Comparison of ENCODE assay signal across 8 mouse cellular contexts in the genomic region with DNA sequence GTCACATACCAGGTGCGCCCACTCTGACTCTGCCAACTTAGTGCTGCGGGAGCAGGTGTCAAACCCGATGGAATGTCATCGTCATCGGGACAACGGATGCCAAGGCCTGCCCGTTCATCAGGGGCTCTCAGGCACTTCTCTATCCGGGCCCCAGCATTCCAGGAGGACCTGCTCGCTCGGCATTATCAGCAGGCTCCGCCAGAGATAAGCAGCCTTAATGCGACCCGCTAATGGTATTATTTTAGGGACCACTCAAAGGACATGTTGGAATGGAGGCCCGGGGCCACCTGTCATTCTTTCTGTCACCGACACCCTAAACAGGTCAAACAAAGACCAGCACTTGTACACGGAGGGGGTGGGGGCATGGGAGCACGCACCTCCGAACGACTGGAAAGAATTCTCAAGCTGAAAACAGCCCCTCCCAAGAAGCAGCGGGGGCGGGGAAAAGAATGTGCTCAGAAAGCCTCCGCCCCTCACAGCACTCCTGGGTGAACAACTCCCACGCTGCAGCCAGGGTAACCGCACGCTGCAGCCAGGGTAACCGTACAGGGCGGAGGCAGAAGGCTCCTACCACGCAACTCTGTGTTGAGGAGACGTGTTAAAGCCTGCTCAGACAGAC.
DNase-seq lines count a peak whose midpoint lies in the region; ATAC-seq lines count a peak whose summit lies in the region.

No protein-coding gene starts in this region.

- peak overlapping the region; percentile 65; the same call in 1 of the 2 replicates for H3K9ac ChIP-seq in heart, embryonic 13.5 days
- peak overlapping the region; percentile 29 for H3K9ac ChIP-seq in kidney, embryonic 16.5 days (replicated peaks; ENCODE audit: low read length)
- H3K9ac ChIP-seq in neural tube, embryonic 15.5 days (replicated peaks), result no peak overlapping the region

- peak overlapping the region; percentile 35; the same call in 1 of the 2 replicates for H3K4me3 ChIP-seq in embryonic facial prominence, embryonic 10.5 days
- peak overlapping the region; percentile 19 for H3K4me3 ChIP-seq in heart, embryonic 13.5 days
- peak overlapping the region; percentile 27; the same call in 1 of the 2 replicates for H3K4me3 ChIP-seq in kidney, embryonic 16.5 days (ENCODE audit: low read length)
- no peak overlapping the region for H3K4me3 ChIP-seq in neural tube, embryonic 15.5 days (replicated peaks)

- 39% methylated on average over 29 of the region's 29 CpGs for WGBS in embryonic facial prominence, embryonic 10.5 days
- WGBS in heart, embryonic 13.5 days, result 3% methylated on average over 29 of the region's 29 CpGs
- 18% methylated on average over 29 of the region's 29 CpGs for WGBS in kidney, embryonic 16.5 days
- 44% methylated on average over 29 of the region's 29 CpGs for WGBS in neural tube, embryonic 15.5 days

- H3K36me3 ChIP-seq in embryonic facial prominence, embryonic 10.5 days (replicated peaks), result 0 out of 2 replicates have a peak, but pooled peaks cover 6% of the 10 kb centered on the region
- no peaks in the 10 kb centered on the region for H3K36me3 ChIP-seq in heart, embryonic 13.5 days
- no peaks in the 10 kb centered on the region for H3K36me3 ChIP-seq in kidney, embryonic 16.5 days (ENCODE audit: insufficient read depth, low read length)
- H3K36me3 ChIP-seq in neural tube, embryonic 15.5 days, result no peaks in the 10 kb centered on the region

- H3K4me1 ChIP-seq in embryonic facial prominence, embryonic 10.5 days, result peaks cover 40% of the 10 kb centered on the region
- H3K4me1 ChIP-seq in heart, embryonic 13.5 days, result peaks cover 82% of the 10 kb centered on the region
- H3K4me1 ChIP-seq in kidney, embryonic 16.5 days (ENCODE audit: insufficient read depth, low read length), result peaks cover 27% of the 10 kb centered on the region
- peaks cover 17% of the 10 kb centered on the region for H3K4me1 ChIP-seq in neural tube, embryonic 15.5 days

- peaks cover 19% of the 10 kb centered on the region; the same call in 1 of the 2 replicates for H3K27me3 ChIP-seq in embryonic facial prominence, embryonic 10.5 days (replicated peaks; ENCODE audit: low read depth, poor library complexity, severe bottlenecking)
- H3K27me3 ChIP-seq in heart, embryonic 13.5 days (replicated peaks), result 0 out of 2 replicates have a peak, but pooled peaks cover 4% of the 10 kb centered on the region
- H3K27me3 ChIP-seq in kidney, embryonic 16.5 days (ENCODE audit: insufficient read depth, low read length), result no peaks in the 10 kb centered on the region
- H3K27me3 ChIP-seq in neural tube, embryonic 15.5 days (replicated peaks), result 0 out of 2 replicates have a peak, but pooled peaks cover 2% of the 10 kb centered on the region

- H3K27ac ChIP-seq in embryonic facial prominence, embryonic 10.5 days (replicated peaks), result peak overlapping the region; percentile 51; the same call in 1 of the 2 replicates
- peak overlapping the region; percentile 93 for H3K27ac ChIP-seq in heart, embryonic 13.5 days (replicated peaks)
- H3K27ac ChIP-seq in kidney, embryonic 16.5 days (ENCODE audit: low read length), result peak overlapping the region; percentile 65
- H3K27ac ChIP-seq in neural tube, embryonic 15.5 days (replicated peaks), result no peak overlapping the region

- ATAC-seq in heart, embryonic 13.5 days (ENCODE audit: extremely low read depth, insufficient number of reproducible peaks, low FRiP score, low TSS enrichment), result peak; percentile 73
- ATAC-seq in kidney, embryonic 16.5 days (ENCODE audit: low FRiP score, low TSS enrichment), result peak; percentile 87
- peak; percentile 58; the same call in 1 of the 2 replicates for ATAC-seq in neural tube, embryonic 15.5 days (ENCODE audit: low FRiP score)
- ATAC-seq in granulocyte monocyte progenitor cell, adult 5-6 weeks (replicated peaks; ENCODE audit: poor library complexity, severe bottlenecking), result no peak

- peaks cover 17% of the 10 kb centered on the region for H3K9me3 ChIP-seq in embryonic facial prominence, embryonic 10.5 days
- H3K9me3 ChIP-seq in heart, embryonic 13.5 days, result peaks cover 4% of the 10 kb centered on the region; the same call in 1 of the 2 replicates
- H3K9me3 ChIP-seq in kidney, embryonic 16.5 days (ENCODE audit: low read length), result 0 out of 2 replicates have a peak, but pooled peaks cover 6% of the 10 kb centered on the region
- no peaks in the 10 kb centered on the region for H3K9me3 ChIP-seq in neural tube, embryonic 15.5 days (replicated peaks)

- DNase-seq in R1 (ENCODE audit: low read depth, low spot score) (peak; percentile 95), liver (peak; percentile 54)
- DNase-seq in embryonic facial prominence, embryonic 10.5 days (ENCODE audit: low spot score), result peak; percentile 53
- DNase-seq in yolk sac, embryonic 10.5 days (ENCODE audit: low spot score), result peak; percentile 66

- H3K4me2 ChIP-seq in heart, embryonic 13.5 days, result peak overlapping the region; percentile 58
- peak overlapping the region; percentile 52 for H3K4me2 ChIP-seq in kidney, embryonic 16.5 days (replicated peaks; ENCODE audit: low read depth, low read length)
- peak overlapping the region; percentile 41 for H3K4me2 ChIP-seq in neural tube, embryonic 15.5 days
